Mouse (Mus musculus) bone marrow, adult 2 months (tissue): ENCODE measurements around the gene Jam3.

Source experiments
- CTCF ChIP-seq: fragments of 200-500 bp; IDR thresholded peaks from 2 replicates; pipeline ENCODE4 v1.5.1; 2011; ENCODE audit warnings: low read length, control low read depth; ENCODE audit not compliant: control insufficient read depth, insufficient read depth
- POLR2A ChIP-seq: fragments of 200-500 bp; IDR thresholded peaks from 2 replicates; pipeline ENCODE4 v1.6.1; 2011; ENCODE audit warnings: low read depth, mild to moderate bottlenecking, control low read depth, low read length, borderline replicate concordance; ENCODE audit not compliant: control insufficient read depth

- TF ChIP-seq POLR2A: no peak
- TF ChIP-seq CTCF: no peak
Observed at GRCm38 (mm10) chr9:27147946-27148345, 7.3 kb downstream of the Jam3 start.
